Mouse (Mus musculus): ENCODE data around the gene Asf1b. TPM values are rescaled to one million over a fixed set of nuclear protein-coding genes. Genes with fewer than 3 reads are reported as not detected.

The Asf1b gene
- total RNA-seq, 2 experiments from 2014 or later = 23.1 to 32.8 TPM

DNA sequence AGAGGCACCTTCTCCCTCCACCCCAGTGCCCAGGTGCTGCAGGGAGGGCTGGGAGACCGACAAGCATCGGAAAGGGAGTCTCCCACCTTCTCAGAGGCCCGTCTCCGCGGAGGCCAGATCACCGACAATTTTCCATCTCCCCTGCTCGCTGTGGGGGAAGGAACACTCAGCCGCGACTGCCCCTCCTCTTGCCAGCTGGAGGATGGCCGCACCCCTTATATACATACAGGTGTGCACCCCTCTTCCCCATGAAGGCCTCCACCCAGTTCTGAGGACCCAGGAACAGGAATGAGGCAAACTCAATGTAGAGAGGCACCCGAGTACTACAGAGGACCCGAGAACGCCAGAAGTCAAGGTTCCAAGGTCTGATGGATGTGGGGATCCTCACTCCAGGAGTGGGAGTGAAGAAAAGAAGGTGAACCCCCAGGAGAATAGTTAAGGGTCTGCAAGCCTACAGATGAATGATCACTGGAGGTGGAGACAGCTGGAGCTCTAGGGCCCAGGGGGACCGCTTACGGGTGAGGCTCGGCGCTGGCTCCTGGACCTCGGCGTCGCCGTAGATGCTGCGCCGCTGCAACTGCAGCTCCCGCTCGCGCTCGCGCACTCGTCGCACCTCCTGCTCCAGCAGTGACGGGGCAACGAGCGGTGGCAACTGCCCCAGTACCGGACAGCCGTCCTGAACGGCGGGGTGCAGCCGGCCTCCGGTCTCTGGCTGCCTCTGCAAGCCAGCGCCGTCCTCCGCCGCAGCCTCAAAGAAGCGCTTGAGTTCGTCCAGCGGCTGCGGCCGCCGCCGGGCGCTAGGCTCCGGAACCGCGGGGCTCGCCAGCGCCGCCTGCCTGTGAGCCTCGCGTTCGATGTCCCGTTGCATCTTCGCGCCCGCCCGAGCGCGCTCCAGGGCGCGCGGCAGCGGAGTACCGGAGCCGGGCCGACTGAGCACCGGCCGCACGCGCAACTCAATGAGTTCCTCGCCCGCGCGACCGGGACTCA lies 55.6 kb downstream of the Asf1b start:
- ATAC-seq (replicated peaks; ENCODE audit: low FRiP score, poor library complexity, severe bottlenecking) = peak; percentile 52; the same call in 1 of the 2 replicates

DNA sequence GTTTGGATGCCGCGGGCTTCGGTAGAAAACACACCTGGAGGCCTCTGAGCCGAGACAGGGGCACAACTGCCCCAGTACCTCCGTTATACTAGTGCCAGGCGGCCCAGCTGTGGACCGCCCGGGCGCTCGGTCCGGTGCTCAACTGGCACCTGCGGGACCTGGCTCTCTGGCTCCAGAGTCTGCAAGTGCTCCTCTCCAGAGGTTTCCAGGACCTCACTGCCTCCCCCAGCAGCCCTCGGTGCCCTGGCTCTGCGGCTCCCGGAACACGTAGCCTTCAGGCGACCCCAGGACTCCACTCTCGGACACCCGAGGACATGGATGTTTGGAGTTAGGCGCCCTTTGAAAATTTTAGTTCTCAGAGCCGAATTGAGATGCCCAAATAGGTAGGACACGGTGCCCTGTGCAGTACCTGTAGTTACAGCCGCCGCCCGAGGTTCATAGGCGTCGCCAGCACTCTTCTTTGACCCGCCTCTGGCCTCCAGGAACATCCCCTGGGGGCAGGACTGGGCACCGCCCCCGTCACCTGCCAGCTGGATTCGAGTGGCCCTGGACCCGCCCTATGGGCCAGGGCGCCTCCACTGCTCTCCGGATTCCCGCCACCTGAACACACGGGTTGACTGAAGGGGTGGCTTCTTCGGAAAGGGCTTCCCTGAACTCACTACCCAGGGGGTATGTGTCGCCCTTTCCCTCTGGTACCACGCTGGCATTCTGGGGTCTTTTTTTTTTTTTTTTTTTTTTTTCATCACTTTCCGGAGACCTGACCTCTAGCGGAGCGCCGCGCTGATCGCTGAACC lies 56.6 kb downstream of the Asf1b start, which contains the start of gene 2210011C24Rik:
Gene 2210011C24Rik, minus strand, starts transcription at position 467 of the 794 bp plus-strand sequence.
- no peak for ATAC-seq (replicated peaks; ENCODE audit: low FRiP score, poor library complexity, severe bottlenecking)

DNA sequence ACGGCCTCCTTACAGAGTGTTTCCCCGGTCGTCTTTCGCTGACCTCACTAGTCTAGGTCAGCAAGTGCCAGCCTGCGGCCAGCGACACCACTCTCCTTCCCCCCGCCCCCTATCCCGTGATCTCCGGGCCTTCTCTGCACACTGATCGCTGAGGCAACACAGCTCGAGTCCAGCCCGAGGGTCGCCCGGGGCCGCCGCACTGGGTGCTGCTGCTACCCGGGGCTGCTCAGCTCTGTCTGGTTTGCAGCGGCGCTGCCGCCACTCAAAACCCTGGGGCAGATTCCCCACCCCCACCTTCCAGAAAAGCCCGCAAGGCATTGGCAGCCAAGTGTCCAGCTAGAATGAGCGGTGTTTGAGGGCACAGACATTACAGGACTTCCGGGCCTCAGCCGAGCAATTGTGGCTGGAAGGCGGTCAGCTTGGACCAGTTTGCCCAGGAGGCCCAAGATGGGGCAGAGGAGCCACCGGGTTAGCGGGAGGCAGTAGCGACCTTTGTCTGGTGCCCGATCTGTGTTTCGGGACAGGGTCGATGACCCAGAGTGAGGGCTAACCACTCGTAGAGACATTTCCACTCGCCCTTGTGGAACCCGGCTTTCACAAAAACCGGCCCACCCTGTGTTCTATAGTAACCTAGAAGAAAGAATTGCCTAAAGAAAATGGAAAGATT lies 57.3 kb downstream of the Asf1b start:
- no peak for ATAC-seq (replicated peaks; ENCODE audit: low FRiP score, poor library complexity, severe bottlenecking)

DNA sequence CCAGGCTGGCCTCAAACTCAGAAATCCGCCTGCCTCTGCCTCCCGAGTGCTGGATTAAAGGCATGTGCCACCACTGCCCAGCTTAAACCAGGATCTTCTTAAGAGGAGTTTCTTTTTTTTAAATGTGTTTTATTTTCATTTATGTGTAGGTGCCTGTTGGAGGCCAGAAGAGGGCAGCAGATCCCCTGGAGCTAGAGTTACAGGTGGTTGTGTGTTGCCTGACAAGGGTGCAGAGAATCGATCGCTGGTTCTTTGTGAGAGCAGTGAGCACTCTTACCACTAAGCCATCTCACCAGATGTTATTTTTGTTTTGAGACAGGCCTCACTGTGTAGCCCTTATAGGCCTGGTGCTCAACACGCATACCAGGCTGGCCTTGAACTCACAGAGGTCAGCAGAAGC lies 60.5 kb downstream of the Asf1b start:
- no peak for ATAC-seq (replicated peaks; ENCODE audit: low FRiP score, poor library complexity, severe bottlenecking)

DNA sequence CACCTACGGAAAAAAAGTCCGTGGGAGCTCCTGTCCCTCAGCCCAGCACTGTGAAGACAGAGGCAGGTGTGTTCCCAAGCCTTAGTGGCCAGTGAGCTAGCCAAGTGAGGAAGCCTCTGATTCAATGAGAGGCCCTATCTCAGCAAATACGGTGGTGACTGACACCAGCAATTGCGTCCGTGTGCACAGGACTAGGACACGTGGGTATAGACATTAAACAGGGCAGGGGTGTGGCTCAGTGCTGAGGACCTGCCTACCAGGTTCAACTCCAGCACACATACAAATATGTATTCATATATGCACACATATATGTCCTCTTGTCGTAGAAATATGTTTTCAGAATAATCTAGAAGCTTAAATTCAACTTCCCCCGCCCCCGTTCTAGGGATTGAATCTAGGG lies 64.4 kb downstream of the Asf1b start:
- ATAC-seq (replicated peaks; ENCODE audit: low FRiP score, poor library complexity, severe bottlenecking) = no peak

Other genes starting within 250 kb of the Asf1b start
- 20.1 and 40.0 TPM in 2 replicates for gene Ddx39, start 240.3 kb upstream of the Asf1b start, total RNA-seq (2015; ENCODE audit: low replicate concordance)
- gene Ddx39, start 240.3 kb upstream of the Asf1b start, total RNA-seq (2017; ENCODE audit: low replicate concordance) = 36.5 and 37.3 TPM in 2 replicates
- 31.8 and 56.7 TPM in 2 replicates for gene Adgre5, start 214.2 kb upstream of the Asf1b start, total RNA-seq (2015; ENCODE audit: low replicate concordance)
- gene Adgre5, start 214.2 kb upstream of the Asf1b start, total RNA-seq (2017; ENCODE audit: low replicate concordance) = 17.1 and 27.1 TPM in 2 replicates
- 0.58 and 1.7 TPM in 2 replicates for gene Adgrl1, start 55.4 kb upstream of the Asf1b start, total RNA-seq (2015; ENCODE audit: low replicate concordance)
- 0.09 and 0.14 TPM in 2 replicates for gene Adgrl1, start 55.4 kb upstream of the Asf1b start, total RNA-seq (2017; ENCODE audit: low replicate concordance)
- gene Gm10644, start 302 bp upstream of the Asf1b start, total RNA-seq (2015; ENCODE audit: low replicate concordance) = not detected in 2 replicates
- gene Gm10644, start 302 bp upstream of the Asf1b start, total RNA-seq (2017; ENCODE audit: low replicate concordance) = not detected in 2 replicates
- gene Prkaca, start 17.5 kb downstream of the Asf1b start, total RNA-seq (2015; ENCODE audit: low replicate concordance) = 7.5 and 9.8 TPM in 2 replicates
- gene Prkaca, start 17.5 kb downstream of the Asf1b start, total RNA-seq (2017; ENCODE audit: low replicate concordance) = 6.7 and 7.1 TPM in 2 replicates
- gene Samd1, start 42.2 kb downstream of the Asf1b start, total RNA-seq (2015; ENCODE audit: low replicate concordance) = 14.8 and 33.2 TPM in 2 replicates
- 32.5 and 36.0 TPM in 2 replicates for gene Samd1, start 42.2 kb downstream of the Asf1b start, total RNA-seq (2017; ENCODE audit: low replicate concordance)
- gene 1700067K01Rik, start 46.0 kb downstream of the Asf1b start, total RNA-seq (2015; ENCODE audit: low replicate concordance) = 1.3 TPM in 1 of 2 replicates, not detected in the other
- 0.51 and 2.6 TPM in 2 replicates for gene 1700067K01Rik, start 46.0 kb downstream of the Asf1b start, total RNA-seq (2017; ENCODE audit: low replicate concordance)
- not detected in 2 replicates for gene 2210011C24Rik, start 56.7 kb downstream of the Asf1b start, total RNA-seq (2015; ENCODE audit: low replicate concordance)
- not detected in 2 replicates for gene 2210011C24Rik, start 56.7 kb downstream of the Asf1b start, total RNA-seq (2017; ENCODE audit: low replicate concordance)
- not detected in 2 replicates for gene Palm3, start 66.0 kb downstream of the Asf1b start, total RNA-seq (2015; ENCODE audit: low replicate concordance)
- not detected in 2 replicates for gene Palm3, start 66.0 kb downstream of the Asf1b start, total RNA-seq (2017; ENCODE audit: low replicate concordance)
- gene Il27ra, start 87.1 kb downstream of the Asf1b start, total RNA-seq (2015; ENCODE audit: low replicate concordance) = 0.63 and 0.96 TPM in 2 replicates
- gene Il27ra, start 87.1 kb downstream of the Asf1b start, total RNA-seq (2017; ENCODE audit: low replicate concordance) = 0.17 TPM in 1 of 2 replicates, not detected in the other
- gene Rln3, start 89.5 kb downstream of the Asf1b start, total RNA-seq (2015; ENCODE audit: low replicate concordance) = not detected in 2 replicates
- not detected in 2 replicates for gene Rln3, start 89.5 kb downstream of the Asf1b start, total RNA-seq (2017; ENCODE audit: low replicate concordance)
- not detected in 2 replicates for gene Gm10643, start 109.6 kb downstream of the Asf1b start, total RNA-seq (2015; ENCODE audit: low replicate concordance)
- gene Gm10643, start 109.6 kb downstream of the Asf1b start, total RNA-seq (2017; ENCODE audit: low replicate concordance) = not detected in 2 replicates
- gene Rfx1, start 111.3 kb downstream of the Asf1b start, total RNA-seq (2015; ENCODE audit: low replicate concordance) = 2.1 and 3.1 TPM in 2 replicates
- 1.4 and 3.5 TPM in 2 replicates for gene Rfx1, start 111.3 kb downstream of the Asf1b start, total RNA-seq (2017; ENCODE audit: low replicate concordance)
- gene Dcaf15, start 149.3 kb downstream of the Asf1b start, total RNA-seq (2015; ENCODE audit: low replicate concordance) = 0.19 and 4.0 TPM in 2 replicates
- gene Dcaf15, start 149.3 kb downstream of the Asf1b start, total RNA-seq (2017; ENCODE audit: low replicate concordance) = 1.9 and 2.9 TPM in 2 replicates
- gene Podnl1, start 170.5 kb downstream of the Asf1b start, total RNA-seq (2015; ENCODE audit: low replicate concordance) = not detected in 2 replicates
- not detected in 2 replicates for gene Podnl1, start 170.5 kb downstream of the Asf1b start, total RNA-seq (2017; ENCODE audit: low replicate concordance)
- gene Cc2d1a, start 192.4 kb downstream of the Asf1b start, total RNA-seq (2015; ENCODE audit: low replicate concordance) = 4.2 and 7.3 TPM in 2 replicates
- 0.60 and 2.5 TPM in 2 replicates for gene Cc2d1a, start 192.4 kb downstream of the Asf1b start, total RNA-seq (2017; ENCODE audit: low replicate concordance)
- gene 4930432K21Rik, start 192.5 kb downstream of the Asf1b start, total RNA-seq (2015; ENCODE audit: low replicate concordance) = not detected in 2 replicates
- 0.43 TPM in 1 of 2 replicates, not detected in the other for gene 4930432K21Rik, start 192.5 kb downstream of the Asf1b start, total RNA-seq (2017; ENCODE audit: low replicate concordance)
- not detected in 2 replicates for gene Nanos3, start 229.7 kb downstream of the Asf1b start, total RNA-seq (2015; ENCODE audit: low replicate concordance)
- not detected in 2 replicates for gene Nanos3, start 229.7 kb downstream of the Asf1b start, total RNA-seq (2017; ENCODE audit: low replicate concordance)

All from erythroblast, adult 5-6 weeks (primary cell).